Mouse (Mus musculus): Measurements from ENCODE around the gene Ephb2.

GRCm38 (mm10) chr4:136835621-136836386 lies at the start of gene Ephb2:
- TF ChIP-seq POLR2A (IDR thresholded peaks at IDR 0.05; ENCODE audit: low read depth, low read length) (no peak), CTCF (IDR thresholded peaks at IDR 0.05; ENCODE audit: extremely low read depth, insufficient read depth, insufficient read length, insufficient replicate concordance) (no peak)

Measured in spleen, adult 2 months (tissue).